Mouse (Mus musculus) lung, adult 2 months (tissue): Measurements from ENCODE around the gene Shh.

Experiments
- CTCF ChIP-seq: fragments of 200-500 bp; IDR thresholded peaks from 2 replicates; pipeline ENCODE4 v1.5.1; 2011; ENCODE audit warnings: mild to moderate bottlenecking, low read length, control low read depth; ENCODE audit not compliant: insufficient read depth
- POLR2A ChIP-seq: fragments of 200-500 bp; IDR thresholded peaks from 2 replicates; pipeline ENCODE4 v1.6.1; 2011; ENCODE audit warnings: low read depth, mild to moderate bottlenecking, control low read depth, low read length, borderline replicate concordance; ENCODE audit errors: extremely low read depth

GRCm38 (mm10) chr5:28418734-28419133, 48.3 kb downstream of the Shh start:
- no peak for TF ChIP-seq CTCF
- no peak for TF ChIP-seq POLR2A
